Mouse (Mus musculus) brain, embryonic 14.5 days (tissue): ENCODE measurements at regions not wholly inside any gene's neighbourhood (a gene's known extent, or its start where the extent isn't known, plus 50 kb on each side); places are given as distances from the start of the nearest gene placed in this dataset.

Experiments
- CTCF ChIP-seq: fragments of 200-500 bp; IDR thresholded peaks from 2 replicates; pipeline ENCODE4 v1.5.1; 2012; ENCODE audit warnings: inconsistent platforms, mild to moderate bottlenecking, moderate library complexity, borderline replicate concordance; ENCODE audit not compliant: insufficient read depth, insufficient read length; ENCODE audit errors: extremely low read depth
- POLR2A ChIP-seq: fragments of 200-500 bp; IDR thresholded peaks from 2 replicates; pipeline ENCODE4 v1.6.1; 2012; ENCODE audit warnings: mild to moderate bottlenecking, inconsistent platforms, borderline replicate concordance; ENCODE audit not compliant: poor library complexity, insufficient read depth, insufficient read length, severe bottlenecking; ENCODE audit errors: extremely low read depth

DNA sequence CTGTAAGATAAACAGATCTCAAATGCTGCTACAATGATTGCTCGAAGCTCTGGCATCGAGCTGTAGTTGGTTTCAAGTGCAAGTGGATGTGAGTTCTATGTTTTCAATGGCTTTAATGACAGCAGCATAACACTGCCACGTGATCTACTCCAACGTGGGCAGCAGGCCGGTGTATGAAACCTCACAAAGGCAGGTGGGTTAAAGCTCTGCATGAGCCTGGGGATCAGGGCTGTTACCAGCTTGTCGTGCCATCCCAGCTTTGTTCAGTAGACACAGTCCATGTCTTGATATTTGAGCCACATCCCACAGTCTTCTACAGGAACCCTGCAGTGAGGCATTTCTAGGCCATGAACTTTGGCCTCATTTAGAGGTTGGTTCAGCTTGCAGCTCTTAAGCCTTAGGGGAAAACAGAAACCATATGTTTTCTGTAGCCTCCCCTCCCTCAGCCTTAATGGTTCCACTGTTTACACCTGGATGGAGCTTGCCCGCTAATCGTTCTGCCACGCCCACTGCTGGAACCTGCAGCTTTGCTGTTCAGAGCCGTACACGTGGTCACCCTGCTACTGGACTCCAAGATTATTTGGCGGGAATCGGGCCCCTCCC, 121.8 kb upstream of the Serpine2 start:
- TF ChIP-seq CTCF (no peak), POLR2A (no peak)
